Mouse (Mus musculus) embryonic fibroblast, embryonic 13.5 days (primary cell): ENCODE results near the gene Brd3. TPM values are rescaled to one million over a fixed set of nuclear protein-coding genes. Genes with fewer than 3 reads are reported as not detected.

Source experiments
- H3K27ac ChIP-seq: 2 replicates; pipeline ENCODE4 v1.5.1; 2012; ENCODE audit warnings: low read length, control low read depth, inconsistent platforms; ENCODE audit not compliant: insufficient read depth
- H3K4me1 ChIP-seq: 2 replicates; pipeline ENCODE4 v1.6.1; 2011; ENCODE audit warnings: low read length; ENCODE audit not compliant: control insufficient read depth, insufficient read depth
- H3K4me3 ChIP-seq: 2 replicates; pipeline ENCODE4 v1.5.1; 2011; ENCODE audit warnings: mild to moderate bottlenecking, control low read depth, low read length; ENCODE audit not compliant: insufficient read depth
- CTCF ChIP-seq: IDR thresholded peaks from 2 replicates; pipeline ENCODE4 v1.5.1; 2011; ENCODE audit warnings: mild to moderate bottlenecking, control low read depth, low read length, moderate library complexity, borderline replicate concordance; ENCODE audit not compliant: insufficient read depth
- POLR2A ChIP-seq: IDR thresholded peaks from 2 replicates; pipeline ENCODE4 v1.6.1; 2011; ENCODE audit warnings: low read depth, mild to moderate bottlenecking, control low read depth, low read length, moderate library complexity
- polyA plus RNA-seq: library from polyadenylated mRNA; stranded (reverse); fragments of >200 nt; gene quantifications from 2 replicates; pipeline ENCODE4 v1.2.4, GENCODE M21; 2011; ENCODE audit warnings: low read depth; ENCODE audit not compliant: missing spikeins, insufficient read length

Gene Brd3
- polyA plus RNA-seq, 1 experiment, result 41.4 TPM

- Histone ChIP-seq H3K27ac (no peak overlapping the region), H3K4me1 (peaks cover 4% of the 10 kb centered on the region; the same call in 1 of the 2 replicates), H3K4me3 (no peak overlapping the region)
- TF ChIP-seq CTCF (no peak), POLR2A (no peak)
Observed at GRCm38 (mm10) chr2:27459735-27460134, 47.7 kb downstream of the Brd3 start.

- Histone ChIP-seq H3K4me1 (no peaks in the 10 kb centered on the region), H3K27ac (no peak overlapping the region), H3K4me3 (no peak overlapping the region)
- TF ChIP-seq POLR2A, result no peak
Observed at GRCm38 (mm10) chr2:27450226-27450625, 57.2 kb downstream of the Brd3 start.

- Histone ChIP-seq H3K4me1 (peaks cover 2% of the 10 kb centered on the region; the same call in 1 of the 2 replicates), H3K4me3 (no peak overlapping the region), H3K27ac (no peak overlapping the region)
- TF ChIP-seq POLR2A (no peak), CTCF (no peak)
Observed at GRCm38 (mm10) chr2:27447782-27448181, 59.7 kb downstream of the Brd3 start.

- Histone ChIP-seq H3K4me3 (no peak overlapping the region), H3K27ac (no peak overlapping the region), H3K4me1 (peaks cover 2% of the 10 kb centered on the region; the same call in 1 of the 2 replicates)
- TF ChIP-seq CTCF, result no peak
- no peak for TF ChIP-seq POLR2A
Observed at GRCm38 (mm10) chr2:27446812-27447211, 60.6 kb downstream of the Brd3 start.

DNA sequence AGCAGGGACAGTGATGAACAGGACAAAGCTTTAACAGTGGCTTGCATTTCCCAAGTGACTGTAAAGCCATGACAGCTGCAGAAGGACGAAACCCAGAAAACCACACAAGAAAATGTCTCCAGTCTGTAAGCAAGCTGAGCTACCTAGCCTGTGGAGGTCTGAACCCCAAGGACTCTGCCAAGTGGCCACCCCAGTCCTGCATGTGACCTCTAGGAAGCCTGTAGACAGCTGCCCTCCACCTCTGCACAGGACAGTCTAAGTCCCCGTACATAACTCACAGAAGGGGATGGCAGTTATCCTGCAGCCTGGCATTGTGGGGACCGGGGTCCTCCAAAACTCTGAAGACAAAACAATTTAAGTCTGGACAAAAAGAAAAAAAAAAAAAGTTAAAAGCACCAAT is 61.6 kb downstream of the Brd3 start:
- H3K4me1 ChIP-seq, result peaks cover 2% of the 10 kb centered on the region; the same call in 1 of the 2 replicates
- no peak overlapping the region for H3K4me3 ChIP-seq
- no peak for TF ChIP-seq POLR2A
- TF ChIP-seq CTCF, result no peak
- H3K27ac ChIP-seq, result no peak overlapping the region

GRCm38 (mm10) chr2:27443450-27443708 is 64.1 kb downstream of the Brd3 start:
- Histone ChIP-seq H3K4me3 (no peak overlapping the region), H3K4me1 (peaks cover 2% of the 10 kb centered on the region; the same call in 1 of the 2 replicates), H3K27ac (no peak overlapping the region)
- TF ChIP-seq CTCF, result no peak
- TF ChIP-seq POLR2A, result no peak

- H3K4me1 ChIP-seq, result peaks cover 4% of the 10 kb centered on the region; the same call in 1 of the 2 replicates
- H3K27ac ChIP-seq, result peak overlapping the region; percentile 12; the same call in 1 of the 2 replicates
- TF ChIP-seq CTCF, result no peak
- no peak for TF ChIP-seq POLR2A
- peak overlapping the region; percentile 68 for H3K4me3 ChIP-seq
Observed at GRCm38 (mm10) chr2:27442708-27443449, 64.6 kb downstream of the Brd3 start.

DNA sequence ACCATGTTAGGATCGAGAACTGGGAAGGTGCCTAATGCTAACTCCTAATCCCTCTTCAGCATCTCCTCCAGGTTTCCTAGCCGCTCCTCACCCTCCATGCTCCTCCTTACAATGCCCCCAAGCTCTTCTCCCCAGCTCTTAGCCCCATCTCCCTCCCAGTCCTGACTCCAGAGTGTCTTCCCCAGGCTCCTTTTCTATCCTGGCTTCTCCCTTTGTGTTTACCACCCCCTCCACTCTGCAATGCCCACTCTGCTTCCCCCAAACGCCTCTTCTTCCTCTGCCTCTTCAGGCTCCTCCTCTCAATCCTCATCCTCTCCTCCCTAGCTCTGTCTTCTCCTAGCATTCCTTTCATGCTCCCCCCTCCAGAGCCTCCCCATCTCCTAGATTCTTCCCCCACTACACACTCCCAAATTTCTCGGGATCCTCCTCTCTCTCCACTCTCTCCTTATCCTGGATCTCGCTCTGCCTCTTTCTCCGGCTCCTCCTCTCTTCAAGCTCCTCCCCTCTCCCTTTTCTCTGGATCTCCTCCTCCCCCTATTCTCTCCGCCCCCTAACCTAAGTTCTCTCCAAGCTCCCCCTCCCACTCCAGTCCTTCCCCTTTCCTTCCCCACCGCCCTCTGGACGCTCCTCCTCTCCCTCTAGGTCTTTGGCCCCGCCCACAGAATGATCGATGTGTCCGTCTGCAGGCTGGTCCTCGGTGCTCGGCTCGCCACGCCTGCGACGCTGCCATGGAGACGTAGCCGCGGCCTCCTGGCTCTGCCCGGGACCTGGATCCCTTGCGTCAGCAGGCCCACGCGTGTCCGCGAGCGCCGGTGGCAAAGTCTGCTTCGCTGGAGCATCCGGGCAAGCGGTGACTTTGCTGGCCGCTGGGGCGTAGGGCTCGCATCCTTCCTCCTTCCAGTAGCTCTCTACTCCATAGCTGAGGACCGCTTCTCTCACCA is 65.4 kb downstream of the Brd3 start, which contains the start of gene Brd3os:
Gene Brd3os (plus strand): TSS at position 558 of the 941 bp plus-strand sequence.
- H3K4me3 ChIP-seq, result peak within 1 kb of the TSS; percentile 68
- TF ChIP-seq CTCF (no peak), POLR2A (peak; percentile 73)
- peaks cover 4% of the 10 kb centered on the region for H3K4me1 ChIP-seq
- H3K27ac ChIP-seq, result peak within 1 kb of the TSS; percentile 12; the same call in 1 of the 2 replicates

DNA sequence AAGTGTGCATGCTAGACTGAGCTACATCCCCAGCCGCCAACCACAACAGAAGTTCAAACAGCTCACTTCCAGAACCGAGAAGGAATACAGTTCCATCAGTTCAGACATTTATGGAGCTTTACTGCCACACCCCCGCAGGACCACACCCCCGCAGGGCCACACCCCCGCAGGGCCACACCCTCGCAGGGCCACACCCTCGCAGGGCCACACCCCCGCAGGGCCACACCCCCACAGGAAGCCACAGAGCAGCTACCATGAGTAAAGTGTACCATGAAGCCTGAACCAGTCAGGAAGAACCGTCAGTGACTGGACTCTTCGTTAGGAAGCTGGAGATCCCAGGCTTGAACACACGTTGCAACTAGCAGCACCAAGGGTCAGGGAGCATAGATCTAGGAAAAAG is 69.2 kb downstream of the Brd3 start:
- Histone ChIP-seq H3K27ac (peak overlapping the region; percentile 24; the same call in 1 of the 2 replicates), H3K4me1 (peaks cover 4% of the 10 kb centered on the region), H3K4me3 (no peak overlapping the region)
- TF ChIP-seq CTCF (no peak), POLR2A (no peak)

DNA sequence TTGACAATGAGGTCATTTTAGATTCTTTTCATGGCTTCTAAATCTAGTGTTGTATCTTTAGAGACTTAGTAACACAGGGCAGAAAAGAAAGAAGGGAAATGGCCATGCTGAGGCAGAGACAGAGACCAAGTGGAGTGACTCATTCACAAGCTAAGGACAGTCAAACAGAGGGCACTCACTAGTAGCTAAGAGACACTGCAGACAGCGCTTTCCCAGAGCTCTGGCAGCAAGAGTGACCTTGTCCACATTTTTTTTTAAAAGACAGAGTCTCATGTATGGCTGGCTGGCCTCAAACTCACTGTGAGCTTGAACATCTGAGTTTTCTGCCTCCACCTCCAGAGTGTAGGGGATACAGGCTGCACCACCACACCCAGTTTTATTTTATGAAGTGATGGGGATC is 69.6 kb downstream of the Brd3 start:
- TF ChIP-seq CTCF (no peak), POLR2A (no peak)
- Histone ChIP-seq H3K27ac (peak overlapping the region; percentile 24; the same call in 1 of the 2 replicates), H3K4me3 (no peak overlapping the region), H3K4me1 (peaks cover 3% of the 10 kb centered on the region)
